Mouse (Mus musculus) cerebellum, adult 11-12 months (tissue): ENCODE data around the gene Jag2.

Experiments
- DNase-seq: peaks from one replicate; pipeline ENCODE4 v3.0.0; 2022

The Jag2 gene

DNA sequence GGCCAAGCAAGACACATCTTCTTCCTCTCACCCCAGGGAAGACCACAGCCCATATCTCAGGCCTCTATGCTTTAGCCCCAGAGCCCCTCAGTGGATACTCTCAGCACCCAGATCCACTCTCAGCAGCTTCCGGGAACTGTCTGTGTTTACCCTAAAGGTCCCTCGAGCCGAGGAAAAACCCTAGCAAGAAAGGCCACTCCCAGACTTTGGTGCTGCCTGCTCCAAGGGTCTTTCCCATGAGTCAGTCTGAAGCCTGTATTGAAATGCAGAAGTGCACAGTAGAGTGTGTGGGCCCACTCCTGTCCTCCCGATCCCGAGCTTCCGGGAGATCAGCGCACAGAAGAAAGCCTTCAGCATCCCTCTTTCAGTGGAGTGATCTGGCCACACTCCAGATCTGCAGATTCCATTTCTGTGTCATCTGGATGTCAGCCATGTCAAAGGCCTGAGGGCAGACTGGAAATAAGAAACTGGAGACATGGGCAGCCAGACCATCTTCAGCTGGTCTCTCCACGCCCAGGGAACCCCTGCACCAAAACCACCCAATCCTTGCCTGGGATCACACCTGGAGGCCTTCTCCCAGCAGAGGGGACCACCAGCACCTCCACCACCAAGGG lies 63.0 kb downstream of the Jag2 start:
- DNase-seq, result no peak

DNA sequence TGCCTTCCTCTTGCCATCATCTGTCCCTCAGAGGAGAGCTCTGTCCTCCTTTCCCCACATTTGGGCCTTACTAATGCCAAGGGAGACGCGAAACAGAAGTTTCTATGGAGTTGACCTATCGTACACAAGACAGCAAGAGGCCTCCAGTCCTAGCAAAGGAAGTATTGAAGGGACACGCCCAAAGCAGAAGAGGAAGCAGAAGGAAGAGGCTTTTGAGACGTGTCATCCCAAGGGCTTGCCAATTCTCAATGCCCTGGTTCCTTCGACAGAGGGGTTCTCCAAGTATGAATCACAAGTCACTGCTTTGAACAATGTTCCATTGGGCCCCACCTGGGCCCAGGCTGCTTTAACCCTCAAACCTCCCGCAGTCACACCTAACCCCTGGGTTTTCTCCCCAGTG lies 64.8 kb downstream of the Jag2 start:
- DNase-seq, result no peak

DNA sequence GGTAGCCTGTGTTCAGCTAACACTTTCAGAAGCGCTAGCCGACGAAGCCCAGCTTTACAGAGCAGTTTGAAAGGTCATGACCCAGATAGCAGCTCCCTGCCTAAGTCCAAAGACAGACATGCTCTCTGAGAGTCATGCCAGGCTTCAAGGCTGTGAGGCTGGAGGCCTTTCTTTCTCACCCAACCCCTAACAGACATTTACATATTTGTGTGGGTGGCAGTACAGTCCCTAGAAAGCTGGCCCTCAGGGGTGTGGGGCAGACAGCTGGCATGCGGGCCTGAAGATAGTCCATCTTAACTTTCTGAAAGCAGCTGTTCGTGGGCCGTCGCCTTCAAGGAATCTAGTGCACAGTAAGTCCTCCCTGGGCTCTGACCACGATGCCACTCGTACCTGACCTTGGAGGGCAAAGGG lies 67.7 kb downstream of the Jag2 start:
- no peak for DNase-seq

DNA sequence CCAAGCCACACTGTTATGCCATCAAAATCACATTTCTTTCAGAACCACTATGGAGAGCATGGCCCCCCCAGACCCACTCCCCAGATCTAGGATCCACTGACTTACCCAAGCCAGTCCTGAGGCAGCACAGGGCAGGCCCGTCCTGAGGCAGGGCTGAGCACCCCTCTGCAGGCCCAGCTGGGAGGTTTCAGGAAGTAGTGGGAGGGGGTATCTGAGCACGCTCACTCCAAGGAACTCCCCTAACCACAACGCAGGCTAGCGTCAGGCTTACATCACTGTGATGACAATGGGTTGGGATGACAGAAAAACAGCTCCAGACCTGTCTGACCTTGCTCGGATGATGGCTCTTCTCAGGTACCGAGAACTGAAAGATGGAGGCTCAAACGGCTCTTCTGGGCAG lies 68.8 kb downstream of the Jag2 start:
- no peak for DNase-seq

DNA sequence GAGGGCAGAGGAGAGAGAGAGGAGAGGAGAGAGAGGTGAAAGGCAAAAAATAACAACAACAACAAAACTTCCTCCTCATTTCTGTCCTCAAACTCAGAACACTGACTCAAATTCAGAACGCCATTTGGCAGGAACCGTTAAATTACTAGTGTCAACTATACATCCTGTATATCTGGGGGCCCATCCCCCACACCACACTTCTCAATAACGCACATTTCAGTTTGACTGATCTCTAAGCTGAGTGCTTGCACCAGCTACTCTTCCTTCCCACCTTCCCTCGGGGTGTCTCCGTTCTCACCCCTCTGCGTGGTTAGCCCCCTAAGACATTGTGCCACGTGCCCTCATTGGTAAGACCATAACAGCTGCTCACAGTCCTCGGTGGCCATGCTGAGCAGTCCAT lies 69.6 kb downstream of the Jag2 start:
- no peak for DNase-seq

DNA sequence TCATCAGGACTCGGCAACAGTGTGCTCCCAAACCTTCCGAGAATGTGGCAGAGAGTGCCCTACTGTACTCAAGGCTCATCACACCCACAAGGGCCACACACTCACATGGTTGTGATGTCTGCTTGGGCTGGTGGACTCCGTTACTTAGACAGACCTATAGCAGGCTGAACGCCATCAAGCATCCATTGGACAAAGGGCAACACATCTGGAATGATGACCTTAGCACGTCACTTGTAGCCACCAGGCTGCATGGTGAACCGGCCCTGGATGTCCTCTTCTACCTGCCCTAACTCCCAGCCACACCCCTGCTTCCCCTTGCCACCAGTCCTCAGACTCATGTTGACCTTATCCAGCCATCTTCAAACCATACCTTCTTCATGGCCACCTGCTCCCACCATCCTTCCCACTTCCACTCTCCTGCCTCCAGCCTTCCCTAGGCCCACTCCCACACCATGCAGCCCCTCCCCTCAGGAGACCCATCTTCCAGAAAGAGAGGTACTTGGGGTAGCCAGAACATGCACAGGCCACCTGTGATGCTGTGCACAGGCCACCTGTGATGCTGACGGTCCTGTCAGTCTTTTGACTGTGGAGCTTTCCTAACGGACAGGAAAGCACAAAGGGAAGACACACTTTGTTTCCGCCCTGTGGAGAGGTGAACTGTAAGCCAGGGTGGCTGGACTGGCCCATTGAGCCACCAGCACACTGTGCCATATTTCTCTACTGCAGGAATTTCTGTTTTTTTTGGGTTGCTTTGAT lies 70.8 kb downstream of the Jag2 start:
- no peak for DNase-seq
